Mouse (Mus musculus): ENCODE measurements around the gene Serf1. TPM values are rescaled to one million over a fixed set of nuclear protein-coding genes. Genes with fewer than 3 reads are reported as not detected.
"Not testable (repeated sequence)": the region's sequence is repeated elsewhere in the genome, so short reads cannot be mapped to it uniquely, and the experiment has no call there.

Gene Serf1
- polyA plus RNA-seq, 1 experiment from 2014 or later = 169 TPM

DNA sequence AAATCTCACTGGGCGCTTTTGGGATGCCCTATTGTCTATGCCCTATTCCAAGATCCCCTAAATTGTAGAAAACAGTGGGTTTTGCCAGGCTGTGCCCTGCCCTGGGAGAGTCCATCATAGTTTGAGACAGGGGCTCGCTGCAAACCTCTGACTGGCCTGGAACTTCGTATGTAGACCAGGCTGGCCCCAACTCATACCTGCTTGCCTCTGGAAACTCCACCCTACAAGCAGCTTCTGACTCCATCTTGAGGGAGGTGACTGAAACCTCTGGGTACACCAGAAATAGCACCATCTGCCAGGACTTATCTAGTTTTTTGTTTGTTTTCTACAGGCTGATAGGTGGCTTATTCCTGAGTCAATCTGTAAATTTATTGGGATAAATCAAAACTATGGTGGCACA is 16.2 kb downstream of the Serf1 start:
- Histone ChIP-seq H3K4me1 (replicated peaks; ENCODE audit: control insufficient read depth, insufficient read depth, low read length) (peaks cover 10% of the 10 kb centered on the region), H3K4me2 (ENCODE audit: low read length) (peak overlapping the region; percentile 90), H3K9me3 (ENCODE audit: control insufficient read depth, low read length) (no peaks in the 10 kb centered on the region), H3K27ac (ENCODE audit: low read depth) (no peak overlapping the region), H3K36me3 (ENCODE audit: control insufficient read depth, insufficient read depth, low read length) (peaks cover 25% of the 10 kb centered on the region), H3K27me3 (replicated peaks; ENCODE audit: control insufficient read depth, insufficient read depth, low read length) (no peaks in the 10 kb centered on the region), H3K9ac (ENCODE audit: low read length) (no peak overlapping the region), H3K4me3 (ENCODE audit: low read depth, low read length) (peak overlapping the region; percentile 100)
- 85% methylated on average over 3 of the region's 3 CpGs for WGBS
- ATAC-seq (replicated peaks; ENCODE audit: low FRiP score, low TSS enrichment, low read depth) (no peak), DNase-seq (ENCODE audit: low spot score) (no peak)

DNA sequence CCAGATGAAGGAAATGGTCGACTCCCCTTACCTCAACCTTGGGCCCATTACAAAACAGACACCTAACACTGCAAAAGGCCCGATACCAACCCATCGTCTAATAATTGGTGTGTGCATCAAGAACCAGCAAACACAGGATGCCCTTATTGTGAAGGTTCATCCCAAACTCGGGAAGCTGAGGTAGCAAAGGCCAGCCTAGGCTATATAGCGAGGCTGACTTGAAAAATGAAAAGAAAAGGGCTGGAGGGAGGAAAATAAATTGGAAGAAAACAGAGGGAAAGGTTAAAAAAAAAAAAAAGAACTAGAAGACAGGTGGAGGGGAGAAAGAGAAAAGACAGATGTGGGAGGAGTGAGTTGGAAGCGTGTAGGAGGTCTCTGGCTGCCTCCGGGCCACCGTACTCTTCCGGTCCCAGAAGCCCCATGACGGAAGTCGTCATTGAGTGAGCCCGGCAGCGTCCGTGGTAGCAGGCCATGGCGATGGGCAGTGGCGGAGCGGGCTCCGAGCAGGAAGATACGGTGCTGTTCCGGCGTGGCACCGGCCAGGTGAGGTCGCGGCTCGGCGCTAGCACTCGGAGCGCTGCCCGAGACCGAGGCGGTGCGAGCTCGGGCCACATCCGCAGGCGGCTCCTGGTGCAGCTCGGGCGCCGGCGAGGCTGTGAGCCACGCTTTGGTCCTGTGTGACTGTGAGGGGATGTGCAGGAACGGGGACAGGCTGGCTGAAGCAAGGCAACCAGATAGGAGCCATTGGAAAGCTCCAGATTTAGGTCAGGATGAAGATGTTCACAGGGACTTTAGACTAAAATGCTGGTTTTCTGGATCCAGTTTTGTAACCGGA is 16.8 kb downstream of the Serf1 start, which contains the start of gene Smn1:
Gene Smn1, plus strand, starts transcription at position 430 of the 835 bp plus-strand sequence.
- peak within 1 kb of the TSS; percentile 90 for H3K4me2 ChIP-seq (ENCODE audit: low read length)
- peak within 1 kb of the TSS; percentile 89 for H3K9ac ChIP-seq (ENCODE audit: low read length)
- peaks cover 10% of the 10 kb centered on the region for H3K4me1 ChIP-seq (replicated peaks; ENCODE audit: control insufficient read depth, insufficient read depth, low read length)
- ATAC-seq (replicated peaks; ENCODE audit: low FRiP score, low TSS enrichment, low read depth) = peak; percentile 97
- DNase-seq (ENCODE audit: low spot score) = peak; percentile 88
- 5% methylated on average over 42 of the region's 42 CpGs for WGBS
- H3K9me3 ChIP-seq (ENCODE audit: control insufficient read depth, low read length) = no peaks in the 10 kb centered on the region
- H3K36me3 ChIP-seq (ENCODE audit: control insufficient read depth, insufficient read depth, low read length) = peaks cover 30% of the 10 kb centered on the region
- H3K4me3 ChIP-seq (ENCODE audit: low read depth, low read length) = peak within 1 kb of the TSS; percentile 100
- no peaks in the 10 kb centered on the region for H3K27me3 ChIP-seq (replicated peaks; ENCODE audit: control insufficient read depth, insufficient read depth, low read length)
- no peak within 1 kb of the TSS; the same call in 1 of the 2 replicates for H3K27ac ChIP-seq (ENCODE audit: low read depth)

DNA sequence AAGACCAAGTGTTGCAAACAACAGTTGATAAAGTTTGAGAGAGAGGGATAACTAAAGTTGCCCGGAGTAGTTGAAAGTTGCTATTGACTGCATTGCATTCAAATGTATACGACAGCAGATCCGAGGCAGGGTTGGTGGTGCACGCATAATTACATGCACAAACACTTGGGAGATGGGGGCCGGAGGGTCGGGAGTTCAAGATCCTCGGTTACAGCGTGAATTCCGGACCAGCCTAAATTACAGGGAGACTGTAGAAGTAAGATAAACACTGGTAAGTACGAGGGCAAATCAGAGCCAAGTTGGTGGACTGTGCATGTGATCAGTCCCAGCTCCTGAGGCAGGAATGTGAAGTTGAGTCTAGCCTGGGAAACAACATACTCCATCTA is 17.4 kb downstream of the Serf1 start:
- Histone ChIP-seq H3K36me3 (ENCODE audit: control insufficient read depth, insufficient read depth, low read length) (peaks cover 30% of the 10 kb centered on the region), H3K9me3 (ENCODE audit: control insufficient read depth, low read length) (no peaks in the 10 kb centered on the region), H3K9ac (ENCODE audit: low read length) (peak overlapping the region; percentile 89), H3K27me3 (replicated peaks; ENCODE audit: control insufficient read depth, insufficient read depth, low read length) (no peaks in the 10 kb centered on the region), H3K4me1 (replicated peaks; ENCODE audit: control insufficient read depth, insufficient read depth, low read length) (peaks cover 10% of the 10 kb centered on the region), H3K4me2 (ENCODE audit: low read length) (peak overlapping the region; percentile 90), H3K4me3 (ENCODE audit: low read depth, low read length) (peak overlapping the region; percentile 100), H3K27ac (ENCODE audit: low read depth) (no peak overlapping the region; the same call in 1 of the 2 replicates)
- no peak for DNase-seq (ENCODE audit: low spot score)
- no peak for ATAC-seq (replicated peaks; ENCODE audit: low FRiP score, low TSS enrichment, low read depth)
- 3% methylated on average over 10 of the region's 10 CpGs for WGBS

DNA sequence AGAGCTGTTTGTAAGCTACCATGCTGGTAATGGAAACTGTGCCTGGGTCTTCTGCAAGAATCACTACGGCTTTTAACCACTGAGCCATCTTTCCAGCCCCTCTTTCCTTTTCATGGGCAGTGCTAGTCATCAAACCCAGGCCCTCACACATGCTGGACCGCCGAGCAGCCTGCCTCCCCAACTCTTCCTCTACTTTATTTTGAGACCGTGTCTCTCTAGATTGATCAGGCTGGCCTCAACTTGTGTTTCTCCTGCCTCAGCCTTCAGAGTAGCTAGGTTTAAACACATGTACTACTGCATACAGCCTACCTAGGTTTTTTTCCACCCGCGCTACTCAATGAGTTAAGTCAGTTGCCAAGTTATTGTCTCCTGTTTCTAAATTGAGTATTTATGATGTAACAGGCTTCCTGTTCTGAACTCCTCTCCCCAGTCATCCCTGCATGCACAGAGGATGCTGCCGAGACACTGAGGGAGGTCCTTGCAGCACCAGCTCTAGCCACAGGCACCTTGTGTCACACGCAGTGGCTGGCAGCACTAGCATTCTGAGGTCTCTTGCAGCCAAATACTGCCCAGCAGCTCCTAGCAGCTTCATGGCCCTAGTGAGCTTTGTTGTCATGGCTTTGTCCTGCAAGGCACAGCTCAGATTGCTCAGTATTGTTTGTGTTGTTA is 34.0 kb downstream of the Serf1 start:
- Histone ChIP-seq H3K4me2 (ENCODE audit: low read length) (no peak overlapping the region), H3K36me3 (ENCODE audit: control insufficient read depth, insufficient read depth, low read length) (peaks cover 22% of the 10 kb centered on the region), H3K9me3 (ENCODE audit: control insufficient read depth, low read length) (no peaks in the 10 kb centered on the region), H3K9ac (ENCODE audit: low read length) (no peak overlapping the region), H3K27ac (ENCODE audit: low read depth) (no peak overlapping the region), H3K27me3 (replicated peaks; ENCODE audit: control insufficient read depth, insufficient read depth, low read length) (no peaks in the 10 kb centered on the region), H3K4me1 (replicated peaks; ENCODE audit: control insufficient read depth, insufficient read depth, low read length) (no peaks in the 10 kb centered on the region), H3K4me3 (ENCODE audit: low read depth, low read length) (no peak overlapping the region)
- 84% methylated on average over 8 of the region's 8 CpGs for WGBS
- ATAC-seq (replicated peaks; ENCODE audit: low FRiP score, low TSS enrichment, low read depth) (no peak), DNase-seq (ENCODE audit: low spot score) (no peak)

DNA sequence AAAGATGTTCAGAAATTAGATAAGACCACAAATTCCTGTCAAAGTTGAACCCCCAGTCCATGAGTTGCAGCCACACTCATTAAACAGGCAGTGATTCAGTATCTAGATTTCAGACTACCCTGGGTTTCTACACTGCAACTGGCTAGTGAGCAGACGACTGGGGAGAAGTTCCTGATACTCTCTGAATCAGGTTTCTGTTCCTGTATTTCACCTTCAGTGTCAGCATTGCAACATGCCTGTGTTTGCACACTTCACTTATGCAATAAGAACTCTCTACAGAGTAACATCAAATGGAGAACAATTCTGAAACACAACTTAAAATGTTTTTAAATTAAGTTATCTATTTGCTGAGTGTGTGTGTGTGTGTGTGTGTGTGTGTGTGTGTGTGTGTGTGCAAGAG is 44.8 kb downstream of the Serf1 start:
- Histone ChIP-seq H3K4me2 (ENCODE audit: low read length) (no peak overlapping the region), H3K27me3 (replicated peaks; ENCODE audit: control insufficient read depth, insufficient read depth, low read length) (no peaks in the 10 kb centered on the region), H3K27ac (ENCODE audit: low read depth) (no peak overlapping the region), H3K4me1 (replicated peaks; ENCODE audit: control insufficient read depth, insufficient read depth, low read length) (no peaks in the 10 kb centered on the region), H3K4me3 (ENCODE audit: low read depth, low read length) (no peak overlapping the region), H3K36me3 (ENCODE audit: control insufficient read depth, insufficient read depth, low read length) (no peaks in the 10 kb centered on the region), H3K9me3 (ENCODE audit: control insufficient read depth, low read length) (no peaks in the 10 kb centered on the region), H3K9ac (ENCODE audit: low read length) (no peak overlapping the region)
- ATAC-seq (replicated peaks; ENCODE audit: low FRiP score, low TSS enrichment, low read depth) (no peak), DNase-seq (ENCODE audit: low spot score) (no peak)
- 75% methylated on average over 1 of the region's 1 CpGs for WGBS

DNA sequence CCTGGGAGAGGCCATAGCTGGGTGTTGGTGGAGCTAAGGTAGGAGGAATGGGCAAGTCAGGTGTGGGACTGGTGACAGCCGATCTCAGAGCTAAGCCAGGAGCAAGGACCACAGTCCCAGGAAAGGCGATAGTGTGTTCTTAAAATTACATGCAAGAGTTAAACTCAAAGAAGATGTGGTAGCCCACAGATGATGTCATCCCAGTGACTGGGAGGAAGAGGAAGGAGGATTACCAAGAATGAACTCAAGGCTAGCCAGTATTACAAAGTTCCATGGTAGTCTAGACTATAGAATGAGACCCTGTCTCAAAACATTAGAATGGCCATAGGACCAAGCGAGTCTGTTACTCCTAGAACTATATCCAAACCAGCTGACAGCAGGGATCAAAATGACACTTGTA is 48.8 kb downstream of the Serf1 start:
- no peaks in the 10 kb centered on the region for H3K36me3 ChIP-seq (ENCODE audit: control insufficient read depth, insufficient read depth, low read length)
- DNase-seq (ENCODE audit: low spot score) (no peak), ATAC-seq (replicated peaks; ENCODE audit: low FRiP score, low TSS enrichment, low read depth) (no peak)
- no peak overlapping the region for H3K4me3 ChIP-seq (ENCODE audit: low read depth, low read length)
- H3K27ac ChIP-seq (ENCODE audit: low read depth) = no peak overlapping the region
- no peaks in the 10 kb centered on the region for H3K9me3 ChIP-seq (ENCODE audit: control insufficient read depth, low read length)
- no peaks in the 10 kb centered on the region for H3K4me1 ChIP-seq (replicated peaks; ENCODE audit: control insufficient read depth, insufficient read depth, low read length)
- H3K27me3 ChIP-seq (replicated peaks; ENCODE audit: control insufficient read depth, insufficient read depth, low read length) = no peaks in the 10 kb centered on the region
- WGBS = 96% methylated on average over 3 of the region's 3 CpGs
- no peak overlapping the region for H3K4me2 ChIP-seq (ENCODE audit: low read length)
- H3K9ac ChIP-seq (ENCODE audit: low read length) = no peak overlapping the region

DNA sequence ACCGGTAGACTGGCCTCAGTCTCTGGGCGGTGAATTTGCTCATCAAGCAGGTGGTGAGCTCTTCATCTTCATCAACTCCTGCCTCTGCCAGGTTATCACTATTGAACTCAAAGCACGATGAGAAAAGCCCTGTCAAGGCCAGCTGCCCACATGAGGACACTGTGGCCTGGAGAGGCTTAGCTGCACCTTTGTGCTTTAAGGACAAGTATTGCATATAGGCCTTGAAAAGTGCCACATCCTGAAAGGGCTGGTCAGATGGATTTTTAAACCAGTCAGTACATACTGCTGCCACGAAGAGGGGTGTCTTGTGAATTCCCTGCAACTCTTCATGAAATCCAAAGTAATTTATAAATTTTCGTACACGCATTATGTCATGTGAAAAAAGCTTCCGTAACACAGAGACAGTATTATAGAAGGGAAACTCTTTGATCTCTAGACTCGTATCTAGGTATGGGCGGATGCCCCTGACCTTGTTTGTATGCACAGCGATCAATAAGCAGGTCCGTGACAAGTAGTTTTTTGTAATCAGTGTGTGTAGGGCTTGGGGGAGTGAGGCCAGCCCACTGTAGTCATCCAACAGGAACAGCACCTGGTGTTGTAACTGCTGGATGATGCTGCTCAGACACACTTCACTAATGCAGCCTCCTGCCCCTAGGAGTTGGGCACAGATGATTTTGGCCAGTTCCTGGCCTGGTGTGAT is 53.5 kb downstream of the Serf1 start:
- not testable (repeated sequence) for H3K9ac ChIP-seq (ENCODE audit: low read length); H3K4me2 ChIP-seq (ENCODE audit: low read length); H3K4me3 ChIP-seq (ENCODE audit: low read depth, low read length); H3K27me3 ChIP-seq (replicated peaks; ENCODE audit: control insufficient read depth, insufficient read depth, low read length); H3K36me3 ChIP-seq (ENCODE audit: control insufficient read depth, insufficient read depth, low read length); DNase-seq (ENCODE audit: low spot score); H3K4me1 ChIP-seq (replicated peaks; ENCODE audit: control insufficient read depth, insufficient read depth, low read length); H3K27ac ChIP-seq (ENCODE audit: low read depth); ATAC-seq (replicated peaks; ENCODE audit: low FRiP score, low TSS enrichment, low read depth); H3K9me3 ChIP-seq (ENCODE audit: control insufficient read depth, low read length)
- WGBS = 85% methylated on average over 11 of the region's 11 CpGs

DNA sequence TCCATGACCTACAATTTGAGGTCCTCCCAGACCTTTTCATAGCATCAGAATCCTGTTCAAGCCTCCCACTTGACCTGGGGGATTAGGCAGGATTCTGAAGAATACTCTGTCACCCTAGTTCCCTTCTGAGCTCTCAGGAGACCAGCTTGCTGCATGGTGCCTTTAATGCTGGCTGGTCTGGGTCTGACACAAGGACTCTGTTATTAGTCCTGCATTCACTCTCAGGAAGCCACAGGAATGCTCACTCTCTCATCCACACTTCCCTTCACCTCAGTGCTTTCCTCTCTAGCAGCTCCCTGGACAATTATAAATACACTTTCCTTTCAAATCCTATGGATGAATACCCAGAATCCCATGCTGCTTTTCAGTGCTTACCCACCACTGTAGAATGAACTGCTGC is 54.7 kb downstream of the Serf1 start:
- not testable (repeated sequence) for H3K27me3 ChIP-seq (replicated peaks; ENCODE audit: control insufficient read depth, insufficient read depth, low read length); ATAC-seq (replicated peaks; ENCODE audit: low FRiP score, low TSS enrichment, low read depth); H3K4me1 ChIP-seq (replicated peaks; ENCODE audit: control insufficient read depth, insufficient read depth, low read length); DNase-seq (ENCODE audit: low spot score); H3K36me3 ChIP-seq (ENCODE audit: control insufficient read depth, insufficient read depth, low read length); H3K9ac ChIP-seq (ENCODE audit: low read length); H3K9me3 ChIP-seq (ENCODE audit: control insufficient read depth, low read length); H3K4me3 ChIP-seq (ENCODE audit: low read depth, low read length); H3K27ac ChIP-seq (ENCODE audit: low read depth); H3K4me2 ChIP-seq (ENCODE audit: low read length)

Data from intestine, embryonic 14.5 days (tissue).